Mouse (Mus musculus) C2C12 (cell line): Measurements from ENCODE around the gene Gys1.

Source experiments
- CTCF ChIP-seq: IDR thresholded peaks from one replicate; pipeline ENCODE4 v1.5.1; 2011; ENCODE audit not compliant: control insufficient read depth, insufficient read depth, insufficient read length
- MAX ChIP-seq: IDR thresholded peaks from one replicate; pipeline ENCODE4 v1.6.1; 2011; ENCODE audit warnings: mild to moderate bottlenecking, control low read depth
- MYOD1 ChIP-seq: IDR thresholded peaks from one replicate; pipeline ENCODE4 v1.6.1; 2011; ENCODE audit warnings: low read depth; ENCODE audit not compliant: control insufficient read depth, insufficient read length
- MYOG ChIP-seq: IDR thresholded peaks from one replicate; pipeline ENCODE4 v1.6.1; 2011; ENCODE audit not compliant: control insufficient read depth, insufficient read length; ENCODE audit errors: extremely low read depth
- USF1 ChIP-seq: IDR thresholded peaks from one replicate; pipeline ENCODE4 v1.6.1; 2011; ENCODE audit warnings: low read depth, mild to moderate bottlenecking, control low read depth, moderate library complexity

- TF ChIP-seq CTCF (no peak), USF1 (no peak), MAX (no peak), MYOD1 (no peak), MYOG (no peak)
Measured at GRCm38 (mm10) chr7:45449974-45450373, 15.3 kb downstream of the Gys1 start.
